Mouse (Mus musculus) intestine, embryonic 16.5 days (tissue): ENCODE results near the gene Prdx3. TPM values are rescaled to one million over a fixed set of nuclear protein-coding genes. Genes with fewer than 3 reads are reported as not detected.

Source experiments
- polyA plus RNA-seq: library from polyadenylated mRNA; unstranded; fragments of >200 nt; fragmentation: Nextera tagmentation; extraction: Ambion mirVana; gene quantifications from 2 replicates; pipeline ENCODE4 v1.2.1, GENCODE M21; 2015

Prdx3 gene
- polyA plus RNA-seq, 1 experiment from 2014 or later: 179 TPM

Other genes starting within 250 kb of the Prdx3 start
- gene Nanos1, start 118.6 kb downstream of the Prdx3 start, polyA plus RNA-seq: 0.65 and 0.78 TPM in 2 replicates
- gene Eif3a, start 83.9 kb downstream of the Prdx3 start, polyA plus RNA-seq: 114 and 124 TPM in 2 replicates
- 28.3 and 28.7 TPM in 2 replicates for gene Fam45a, start 63.0 kb downstream of the Prdx3 start, polyA plus RNA-seq
- 3.7 and 4.2 TPM in 2 replicates for gene Sfxn4, start 13.1 kb downstream of the Prdx3 start, polyA plus RNA-seq
- 1.3 and 1.4 TPM in 2 replicates for gene Grk5, start 15.2 kb upstream of the Prdx3 start, polyA plus RNA-seq